Mouse (Mus musculus): ENCODE data around the gene Csrp3.

GRCm38 (mm10) chr7:48855461-48855860, 7.6 kb upstream of the Csrp3 start:
- TF ChIP-seq JUN (IDR thresholded peaks at IDR 0.05; ENCODE audit: insufficient read depth, low read depth, low read length) (no peak), NRF1 (IDR thresholded peaks at IDR 0.05; ENCODE audit: low read depth, low read length) (no peak), POLR2A (IDR thresholded peaks at IDR 0.05; ENCODE audit: low read depth, low read length) (no peak), CTCF (conservative IDR thresholded peaks at IDR 0.05 in 1 of 2, IDR thresholded peaks at IDR 0.05 in 1 of 2; ENCODE audit: low read depth in 2 of 2, low read length in 2 of 2) (no peak), HCFC1 (IDR thresholded peaks at IDR 0.05; ENCODE audit: low read depth, low read length) (no peak), E2F4 (IDR thresholded peaks at IDR 0.05; ENCODE audit: insufficient replicate concordance, low read depth, low read length) (no peak)

All from CH12.LX (cell line).